ENCODE assay signal across 16 mouse cellular contexts in genomic region chr11:114184431-114184830, GRCm38 (mm10).
DNase-seq lines count a peak whose midpoint lies in the region; ATAC-seq and TF ChIP-seq lines count a peak whose summit lies in the region.
"Had no signal": no experiment of that assay in that cellular context is flagged by ENCODE, and none has a peak within 500 bp of the region (broad histone marks: within the 10 kb centered on the region; RNA-seq: fewer than 3 reads in every experiment).

No protein-coding gene starts in this region.

- peak; percentile 45 for TF ChIP-seq CTCF in intestine, postnatal 0 days (IDR thresholded peaks at IDR 0.05; ENCODE audit: low read depth)

- H3K9ac ChIP-seq in intestine, postnatal 0 days (ENCODE audit: low read depth, low read length) = no peak overlapping the region
- H3K9ac ChIP-seq in intestine, embryonic 15.5 days = no peak overlapping the region
- H3K9ac ChIP-seq: midbrain, embryonic 12.5 days; neural tube, embryonic 13.5 days had no signal

- 82% methylated on average over 5 of the region's 5 CpGs for WGBS in intestine, postnatal 0 days
- 82% methylated on average over 5 of the region's 5 CpGs for WGBS in intestine, embryonic 15.5 days

- H3K36me3 ChIP-seq in intestine, postnatal 0 days (ENCODE audit: control insufficient read depth, insufficient read depth) = no peaks in the 10 kb centered on the region
- H3K36me3 ChIP-seq in intestine, embryonic 15.5 days = no peaks in the 10 kb centered on the region
- H3K36me3 ChIP-seq: midbrain, embryonic 12.5 days; neural tube, embryonic 13.5 days had no signal

- H3K4me1 ChIP-seq in intestine, postnatal 0 days (replicated peaks; ENCODE audit: control insufficient read depth, insufficient read depth, low read length) = 0 out of 2 replicates have a peak, but pooled peaks cover 2% of the 10 kb centered on the region
- H3K4me1 ChIP-seq in intestine, embryonic 15.5 days (replicated peaks) = peaks cover 3% of the 10 kb centered on the region

- no peak overlapping the region for H3K27ac ChIP-seq in intestine, postnatal 0 days (ENCODE audit: low read depth, low read length)
- no peak overlapping the region for H3K27ac ChIP-seq in intestine, embryonic 15.5 days
- H3K27ac ChIP-seq: midbrain, embryonic 12.5 days; neural tube, embryonic 13.5 days had no signal

- H3K4me3 ChIP-seq in intestine, postnatal 0 days (ENCODE audit: low read depth, low read length) = no peak overlapping the region
- H3K4me3 ChIP-seq in intestine, embryonic 15.5 days (replicated peaks) = no peak overlapping the region
- H3K4me3 ChIP-seq: midbrain, embryonic 12.5 days; neural tube, embryonic 13.5 days had no signal

- no peak for ATAC-seq in CD4-positive, CD25-positive, alpha-beta regulatory T cell, adult 4 months
- ATAC-seq in intestine, postnatal 0 days = no peak
- no peak for ATAC-seq in intestine, embryonic 15.5 days
- 0 out of 2 replicates have a peak, but pooled peaks have one; percentile 32 for ATAC-seq in megakaryocyte-erythroid progenitor cell, adult 5-6 weeks (replicated peaks; ENCODE audit: low FRiP score, low TSS enrichment, poor library complexity, severe bottlenecking)
- ATAC-seq: lung, postnatal 0 days had no signal

- no peaks in the 10 kb centered on the region for H3K9me3 ChIP-seq in intestine, postnatal 0 days (ENCODE audit: control insufficient read depth)
- H3K9me3 ChIP-seq in intestine, embryonic 15.5 days = no peaks in the 10 kb centered on the region
- H3K9me3 ChIP-seq: midbrain, embryonic 12.5 days; neural tube, embryonic 13.5 days had no signal

- peak; percentile 27 for DNase-seq in CD4-positive, CD25-positive, alpha-beta regulatory T cell, adult 2 months (ENCODE audit: low read depth, low spot score)
- peak; percentile 66 for DNase-seq in A20 (ENCODE audit: low read depth, low spot score)
- no peak for DNase-seq in layer of hippocampus, postnatal 14 days (ENCODE audit: low spot score in 2 of 2)
- no peak for DNase-seq in layer of hippocampus, adult 18-20 months (ENCODE audit: low spot score in 2 of 2)
- DNase-seq: adrenal gland, adult 2 months; cerebellum, adult 9-10 months; heart, adult 11 months; heart, postnatal 10 days; kidney, adult 8-10 months had no signal

- no peak overlapping the region for H3K4me2 ChIP-seq in intestine, postnatal 0 days (replicated peaks; ENCODE audit: low read depth)
- no peak overlapping the region for H3K4me2 ChIP-seq in intestine, embryonic 15.5 days (replicated peaks)
- H3K4me2 ChIP-seq: midbrain, embryonic 12.5 days; neural tube, embryonic 13.5 days had no signal

- H3K27me3 ChIP-seq in intestine, postnatal 0 days (replicated peaks; ENCODE audit: control insufficient read depth, insufficient read depth, low read length) = no peaks in the 10 kb centered on the region
- no peaks in the 10 kb centered on the region for H3K27me3 ChIP-seq in intestine, embryonic 15.5 days (replicated peaks)

Comparison
In these comparisons a context has a peak if more than half of its experiments do, and no peak if none do; other contexts are left out.
1. DNase-seq: peak in CD4-positive, CD25-positive, alpha-beta regulatory T cell, adult 2 months (single experiment) and A20 (single experiment); none in layer of hippocampus, postnatal 14 days (0 of 2) and layer of hippocampus, adult 18-20 months (0 of 2).